Mouse (Mus musculus) kidney, postnatal 25 days (tissue): Measurements from ENCODE around the gene Arl6.

ENCODE experiments used
- DNase-seq, 2 experiments: peaks; one replicate each; pipeline ENCODE4 v3.0.0; 2021; ENCODE audit warnings: mixed read lengths in 2 of 2

The Arl6 gene

GRCm38 (mm10) chr16:59639102-59639691, at the start of gene Arl6:
TSS of gene Arl6 (minus strand) at chr16:59639391.
- DNase-seq, result peak; percentile 95 to 96

GRCm38 (mm10) chr16:59685135-59685534, 45.9 kb upstream of the Arl6 start:
- no peak for DNase-seq

DNA sequence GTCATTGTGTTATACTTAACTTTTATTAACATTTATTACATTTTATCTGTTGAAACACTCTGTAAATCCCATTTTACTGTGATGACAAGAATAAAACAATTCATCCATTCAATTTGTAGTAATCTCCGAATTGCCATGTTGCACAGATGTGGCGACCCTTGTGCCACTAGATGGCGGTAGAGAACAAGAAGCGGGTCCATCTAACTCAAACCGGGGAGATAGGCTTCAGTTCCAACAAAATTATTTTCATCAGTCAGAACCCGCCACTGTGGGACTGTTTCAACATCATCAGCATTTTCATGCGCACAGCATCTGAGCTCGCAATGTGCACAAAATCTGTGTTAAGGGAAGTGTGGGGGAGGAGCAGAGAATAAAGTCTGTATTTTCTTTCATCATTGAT, 44.2 kb upstream of the Arl6 start:
- peak; percentile 64 to 77 for DNase-seq

DNA sequence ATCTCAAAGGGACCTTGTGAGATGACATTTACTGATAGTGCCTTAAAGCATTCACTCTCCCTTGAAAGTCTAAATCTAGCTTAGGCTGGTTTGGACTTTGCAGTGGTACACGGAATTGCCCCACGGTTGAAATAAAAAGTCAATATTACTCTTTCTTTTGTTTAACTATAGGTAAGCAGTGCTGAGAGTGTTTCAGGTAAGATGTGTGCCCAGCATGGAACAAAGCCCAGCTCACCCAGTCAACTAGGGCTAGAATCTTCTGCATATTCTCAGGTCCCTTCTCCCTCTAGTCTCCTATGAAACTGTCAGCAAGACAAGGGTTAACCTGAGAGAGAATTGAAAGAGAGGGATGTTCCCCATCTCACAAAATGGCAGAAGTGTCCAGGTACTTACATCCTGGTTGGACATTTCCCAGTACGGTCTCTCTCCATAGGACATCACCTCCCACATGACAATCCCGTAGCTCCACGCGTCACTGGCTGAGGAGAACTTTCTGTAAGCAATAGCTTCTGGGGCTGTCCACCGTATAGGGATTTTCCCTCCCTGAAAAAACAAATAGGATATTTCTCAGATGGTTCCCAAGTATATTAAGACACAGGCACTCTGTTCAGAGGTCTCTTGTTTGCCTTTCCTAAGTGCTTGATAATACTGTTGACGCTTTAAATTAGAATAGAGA, 43.2 kb upstream of the Arl6 start:
- no peak for DNase-seq

DNA sequence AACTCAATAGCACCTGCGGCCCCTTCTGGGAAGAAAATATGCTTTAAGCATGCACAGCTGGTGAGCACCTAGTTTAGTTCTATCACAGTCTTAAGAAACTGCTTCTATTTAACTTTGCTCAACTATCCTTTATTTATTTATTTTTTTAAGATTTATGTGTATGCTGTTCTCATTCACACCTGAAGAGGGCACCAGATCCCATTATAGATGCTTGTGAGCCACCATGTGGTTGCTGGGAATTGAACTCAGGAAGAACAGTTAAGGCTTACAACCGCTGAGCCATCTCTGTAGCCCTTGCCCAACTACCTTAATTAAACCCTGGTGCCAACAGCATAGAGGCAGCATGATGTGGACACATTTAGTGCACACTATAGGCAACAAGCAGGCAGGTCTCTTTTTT, 27.7 kb upstream of the Arl6 start:
- DNase-seq, result no peak

GRCm38 (mm10) chr16:59643766-59644165, 4.6 kb upstream of the Arl6 start:
- DNase-seq, result no peak

GRCm38 (mm10) chr16:59639985-59640384, 794 bp upstream of the Arl6 start:
- no peak for DNase-seq

DNA sequence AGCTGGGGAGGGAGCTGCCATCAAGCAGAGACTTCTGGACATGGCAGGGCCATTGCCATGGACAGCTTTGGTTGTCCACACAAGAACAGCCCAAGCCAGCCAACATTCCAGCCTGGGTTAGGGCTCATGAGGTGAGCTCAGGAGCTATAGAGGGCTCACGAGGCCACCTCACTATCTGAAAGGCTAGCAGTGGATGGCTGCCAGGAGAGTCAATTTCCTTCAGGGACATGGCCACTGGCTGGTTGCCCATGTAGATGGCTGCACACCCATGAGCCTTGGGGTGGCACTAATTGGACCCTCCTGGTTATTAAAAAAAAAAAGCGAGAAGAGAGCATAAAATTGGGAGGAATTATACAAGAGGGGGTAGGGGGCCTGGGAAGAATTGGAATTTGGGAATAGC, 4.6 kb downstream of the Arl6 start:
- DNase-seq, result peak in 1 of 2 experiments; percentile 5

- DNase-seq, result no peak
Observed at GRCm38 (mm10) chr16:59621554-59621953, 17.6 kb downstream of the Arl6 start.

- peak in 1 of 2 experiments; percentile 59 for DNase-seq
Observed at GRCm38 (mm10) chr16:59617167-59617566, 22.0 kb downstream of the Arl6 start.

DNA sequence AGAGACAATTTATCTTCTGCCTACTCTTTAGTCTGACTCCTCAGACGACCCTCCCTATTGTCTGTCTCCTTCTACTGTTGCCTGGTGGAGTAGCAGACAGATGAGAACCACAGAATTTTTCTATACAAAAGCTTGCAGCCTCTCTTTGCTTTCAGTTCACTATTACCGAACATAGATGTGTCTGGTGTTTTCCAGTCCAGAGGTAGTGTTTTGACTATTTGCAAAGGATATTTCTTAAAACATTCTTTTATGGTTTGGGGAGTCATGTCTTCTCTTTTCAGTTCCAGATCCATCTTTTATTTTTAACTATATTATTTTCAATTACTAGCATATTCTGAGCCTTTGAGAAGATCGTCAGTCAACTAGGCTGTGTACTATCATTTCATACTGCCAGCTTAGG, 23.5 kb downstream of the Arl6 start:
- no peak for DNase-seq

DNA sequence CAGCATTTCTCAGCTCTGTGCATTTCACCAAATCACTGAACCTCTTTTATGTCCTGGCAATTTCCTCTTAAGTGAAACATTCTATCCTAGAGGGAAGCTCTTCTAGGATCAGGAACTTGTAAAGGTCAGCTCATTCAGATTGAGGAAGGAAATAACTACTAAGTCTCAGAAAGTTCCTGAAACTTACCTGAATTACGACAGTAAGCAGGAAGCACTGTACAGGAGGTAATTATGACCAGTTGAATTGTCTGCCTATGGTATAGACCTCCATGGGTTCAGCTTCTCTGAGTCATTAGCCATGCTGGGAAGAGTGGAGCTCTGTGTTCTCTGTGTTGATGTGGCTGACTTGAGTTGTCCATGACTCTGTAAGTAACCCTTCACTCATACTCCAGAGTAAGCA, 28.4 kb downstream of the Arl6 start:
- DNase-seq, result no peak

DNA sequence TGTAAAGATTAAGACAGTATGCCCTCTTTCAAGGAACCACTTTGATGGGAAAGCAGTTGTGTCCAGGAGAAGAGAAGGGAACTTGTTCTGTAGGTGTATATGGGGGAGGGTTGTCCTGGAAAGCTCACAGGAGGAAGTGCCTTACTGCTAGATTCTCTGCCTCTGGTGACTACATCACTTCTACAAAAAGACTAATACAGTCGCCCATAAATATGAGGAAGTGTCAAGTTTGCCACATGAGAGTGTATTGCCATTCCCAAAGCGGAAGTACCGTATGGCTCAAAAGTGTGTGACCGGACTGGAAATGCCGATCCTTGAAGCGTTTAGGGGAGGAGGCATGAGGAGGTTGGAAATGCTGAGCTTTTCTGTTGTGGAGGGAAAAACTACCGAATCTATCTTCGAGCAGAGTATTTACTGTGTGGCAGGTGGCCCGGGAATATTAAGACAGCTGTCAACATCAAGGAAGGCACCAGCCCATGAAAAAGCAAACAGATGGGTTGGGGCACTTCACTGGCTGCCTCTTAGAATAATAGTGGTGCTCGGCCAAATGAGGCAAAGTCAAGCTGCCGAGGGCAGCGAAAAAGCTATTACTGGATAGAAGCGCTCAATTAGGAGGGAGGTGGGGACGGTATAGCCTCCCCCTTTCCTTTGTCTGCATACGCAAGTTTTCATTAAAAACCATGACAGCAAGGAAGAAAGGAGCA, 35.0 kb downstream of the Arl6 start:
- DNase-seq, result no peak

DNA sequence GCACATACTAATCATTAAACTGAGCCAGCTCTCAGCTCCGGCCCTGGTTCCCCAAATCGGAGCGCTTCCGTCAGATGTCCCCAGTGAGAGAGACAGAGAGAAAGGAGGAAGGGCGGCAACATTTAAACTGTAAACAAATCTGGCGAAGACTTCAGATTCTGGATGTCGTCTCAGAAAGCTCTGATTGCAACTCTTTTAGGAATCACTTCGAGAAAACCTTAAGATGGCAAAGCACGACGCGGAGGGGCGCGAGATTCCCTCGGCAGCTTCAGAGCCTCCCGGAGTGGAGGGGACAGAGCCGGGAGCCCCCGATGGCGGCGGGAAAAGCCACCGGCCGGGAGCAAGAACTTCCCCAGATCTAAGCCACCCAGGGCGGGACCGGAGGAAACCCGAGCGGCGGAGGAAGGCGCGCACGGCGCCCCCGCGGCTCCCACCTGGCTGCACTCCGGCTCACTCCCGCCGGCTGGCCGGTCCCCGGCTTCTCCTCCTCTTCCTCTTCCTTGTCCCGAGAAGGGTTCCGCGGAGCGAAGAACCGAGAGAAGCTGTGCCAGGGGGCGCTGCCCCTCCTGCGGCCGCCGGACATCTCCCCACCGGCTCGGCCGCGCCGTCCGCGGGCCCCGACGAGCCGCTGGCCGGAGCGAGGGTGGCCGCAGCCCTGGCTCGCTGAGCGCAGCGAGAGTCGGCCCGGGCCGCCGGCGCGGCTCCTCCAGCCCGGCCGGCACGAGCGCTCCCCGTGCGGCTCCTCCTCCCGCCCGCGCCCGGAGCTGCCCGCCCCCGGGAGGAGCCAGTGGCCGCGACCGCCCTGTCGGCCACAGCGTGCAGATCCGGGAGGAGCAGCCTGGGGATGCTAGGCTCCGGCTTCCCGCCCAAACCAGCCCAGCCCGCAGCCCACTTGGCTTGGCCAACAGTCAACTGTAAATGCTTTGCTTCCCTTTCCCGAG, 38.6 kb downstream of the Arl6 start, which contains the start of gene Crybg3:
Gene Crybg3, minus strand, starts transcription at position 669 of the 941 bp plus-strand sequence.
- DNase-seq, result peak; percentile 80 to 93

DNA sequence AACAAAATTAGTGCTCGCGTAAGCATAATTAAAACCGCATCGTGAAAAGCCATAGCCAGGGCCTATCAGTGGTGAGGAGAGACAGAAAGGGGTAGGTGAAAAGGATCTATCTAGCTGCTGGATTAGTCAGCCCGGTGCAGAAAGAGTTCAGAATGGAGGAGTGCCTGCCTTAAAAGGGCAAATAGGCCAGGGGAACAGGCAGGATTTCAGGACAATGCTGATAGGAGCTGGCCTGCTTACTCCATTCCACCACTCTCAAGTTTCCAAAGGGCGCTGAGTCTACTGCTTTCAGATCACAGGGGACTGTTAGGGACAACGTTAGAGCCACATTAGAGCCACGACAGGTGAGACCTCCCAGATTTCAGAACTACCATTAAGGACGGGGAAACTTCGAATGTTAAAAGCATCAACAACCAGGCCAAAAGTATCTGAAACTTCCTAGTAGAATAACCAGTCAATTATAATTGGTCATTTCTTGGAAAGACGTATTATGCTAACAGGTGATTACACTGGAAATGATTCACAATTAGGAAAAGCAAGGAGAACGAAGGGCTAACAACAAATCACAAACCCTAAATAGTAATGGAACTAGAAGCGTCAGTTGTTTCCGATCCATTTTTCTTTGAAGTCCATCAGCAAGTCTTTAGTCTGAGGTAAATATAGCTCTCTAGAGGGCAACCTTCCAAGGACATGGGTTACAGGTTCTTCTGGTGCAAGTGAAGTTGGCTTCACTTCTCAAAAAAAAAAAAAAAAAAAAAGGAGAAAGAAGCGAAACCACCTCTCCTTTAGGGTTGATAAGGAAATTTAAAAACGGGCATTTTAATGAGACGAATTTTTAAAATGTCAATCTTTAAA, 39.6 kb downstream of the Arl6 start:
- DNase-seq, result no peak

GRCm38 (mm10) chr16:59598997-59599396, 40.2 kb downstream of the Arl6 start:
- no peak for DNase-seq

DNA sequence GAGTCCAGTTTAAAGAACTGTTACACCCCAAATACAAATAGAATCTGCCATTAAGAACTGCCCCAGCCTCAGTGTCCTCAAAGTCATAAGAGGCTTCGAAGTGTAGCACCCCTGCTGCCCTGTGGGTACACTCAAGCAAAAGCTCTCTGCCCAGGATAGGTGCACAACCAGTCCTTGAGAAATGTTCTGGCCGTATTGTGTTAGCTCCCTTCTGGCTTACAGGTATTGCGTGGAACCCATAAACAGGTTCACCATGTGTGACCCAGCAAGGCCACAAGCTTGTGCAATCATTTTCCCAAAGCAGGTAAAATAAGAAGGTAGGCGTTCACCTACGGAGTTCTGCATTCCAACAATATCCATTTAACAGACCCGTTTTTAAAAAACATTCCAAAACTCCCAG, 41.9 kb downstream of the Arl6 start:
- DNase-seq, result no peak

GRCm38 (mm10) chr16:59594714-59595113, 44.5 kb downstream of the Arl6 start:
- no peak for DNase-seq

DNA sequence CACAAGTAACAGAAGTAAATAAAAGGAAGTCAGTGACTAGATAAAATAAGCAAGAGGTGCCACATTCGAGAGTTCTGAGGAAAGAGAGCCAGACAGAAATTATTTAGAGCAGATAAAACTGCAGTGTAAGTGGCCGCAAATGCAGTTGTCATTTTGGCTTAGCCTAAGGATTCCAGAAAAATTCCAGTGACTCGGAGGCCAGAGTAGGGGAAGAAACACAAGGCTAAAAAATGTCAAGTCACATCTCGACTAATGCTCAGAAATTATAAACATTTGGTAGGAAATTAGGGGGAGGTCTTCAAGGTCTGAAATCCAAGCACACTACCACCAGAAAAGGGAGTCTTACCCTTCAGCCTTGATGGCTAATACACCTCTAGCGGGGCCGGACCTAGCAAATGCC, 48.4 kb downstream of the Arl6 start:
- no peak for DNase-seq

DNA sequence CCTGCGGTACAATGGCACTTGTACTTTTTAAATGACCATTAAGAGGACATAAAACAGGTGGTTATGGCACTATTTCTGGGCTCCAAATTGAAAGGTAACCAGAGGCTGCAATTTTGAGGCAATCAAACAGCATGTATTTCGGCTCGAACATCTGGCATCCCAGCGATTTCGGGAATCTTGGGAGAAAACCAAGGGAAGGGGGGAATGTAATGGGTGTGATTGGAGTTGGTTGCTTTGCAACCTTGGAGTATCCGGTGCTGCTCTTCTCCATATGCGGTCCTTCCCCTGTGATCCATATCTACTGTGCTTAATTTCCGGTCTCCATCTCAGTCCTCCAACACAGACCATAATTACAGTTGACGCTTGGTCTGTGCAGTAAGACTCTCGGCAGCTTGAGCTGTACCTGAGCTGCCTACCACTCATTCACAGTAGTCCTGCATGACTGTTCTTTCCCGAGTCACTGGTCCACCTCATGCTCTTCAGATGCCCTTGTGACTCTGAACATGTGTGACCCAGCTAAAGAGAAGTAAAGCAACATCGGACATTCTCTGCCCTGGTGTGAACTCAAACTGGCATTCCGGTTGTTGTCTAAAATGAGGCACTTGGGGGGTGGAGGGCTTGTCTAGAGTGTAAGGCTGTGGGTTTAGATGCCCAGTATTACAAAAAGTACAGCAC, 50.7 kb downstream of the Arl6 start:
- no peak for DNase-seq

- DNase-seq, result no peak
Observed at GRCm38 (mm10) chr16:59587816-59588215, 51.4 kb downstream of the Arl6 start.
